Mouse (Mus musculus) adrenal gland, adult 18-20 months (tissue): ENCODE measurements at regions not wholly inside any gene's neighbourhood (a gene's known extent, or its start where the extent isn't known, plus 50 kb on each side); places are given as distances from the start of the nearest gene placed in this dataset.
"Not testable (repeated sequence)": the region's sequence is repeated elsewhere in the genome, so short reads cannot be mapped to it uniquely, and the experiment has no call there.

Source experiments
- DNase-seq, 2 experiments: peaks; one replicate each; pipeline ENCODE4 v3.0.0; 2021 to 2022; ENCODE audit warnings: low spot score in 2 of 2

DNA sequence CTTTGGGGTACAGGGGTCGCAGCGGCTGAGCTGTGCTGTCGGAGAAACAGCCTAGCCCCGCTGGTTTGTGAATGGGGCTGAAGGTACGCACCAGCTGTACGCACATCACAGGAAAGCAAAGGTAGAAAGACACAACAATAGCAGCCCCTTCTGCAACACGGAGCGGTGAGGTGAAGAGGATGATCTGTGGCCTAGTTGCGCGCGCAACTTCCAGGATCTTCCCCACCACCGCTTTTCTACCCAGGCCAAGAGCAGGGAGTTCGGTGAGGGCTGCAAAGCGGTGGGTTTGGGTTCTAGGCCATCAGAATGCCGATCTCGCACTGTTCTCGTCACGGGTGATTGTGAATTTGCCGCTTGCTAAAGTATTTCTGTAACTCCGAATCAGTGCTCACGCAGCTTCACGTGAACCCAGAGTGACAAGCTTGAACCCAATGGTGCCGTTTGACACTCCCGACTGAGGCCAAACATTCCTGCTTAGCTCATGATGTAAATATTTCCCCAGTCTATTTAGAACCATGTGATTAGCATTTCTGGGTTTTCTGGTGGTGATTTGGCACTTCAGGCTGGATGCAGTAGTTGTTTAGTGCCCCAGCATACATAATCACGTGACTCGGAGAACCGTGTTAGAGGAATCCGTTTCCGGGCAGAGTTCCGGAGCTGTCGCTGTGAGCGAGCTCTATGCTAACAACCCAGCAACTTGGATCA lies 54.7 kb downstream of the Cryaa start:
- no peak for DNase-seq

DNA sequence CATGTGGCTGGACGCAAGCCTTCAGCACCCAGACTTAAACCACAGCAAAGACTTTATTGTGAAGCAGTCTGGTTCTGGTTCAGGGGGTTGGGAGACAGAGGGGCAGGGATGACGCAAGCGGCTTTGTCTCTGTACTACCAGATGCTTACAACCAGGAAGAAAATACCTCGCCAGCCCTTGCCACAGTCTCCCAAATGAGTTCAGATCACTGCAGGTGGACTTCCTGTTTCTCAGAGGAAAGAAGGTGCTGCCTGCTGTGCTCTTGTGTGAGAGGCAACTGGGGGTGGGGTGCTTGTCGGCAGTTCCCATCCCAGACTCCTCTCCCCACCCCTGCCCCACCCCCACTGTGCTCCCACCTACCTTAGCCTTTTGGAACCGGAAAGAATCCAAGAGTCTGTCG lies 56.9 kb downstream of the Cryaa start:
- no peak for DNase-seq

DNA sequence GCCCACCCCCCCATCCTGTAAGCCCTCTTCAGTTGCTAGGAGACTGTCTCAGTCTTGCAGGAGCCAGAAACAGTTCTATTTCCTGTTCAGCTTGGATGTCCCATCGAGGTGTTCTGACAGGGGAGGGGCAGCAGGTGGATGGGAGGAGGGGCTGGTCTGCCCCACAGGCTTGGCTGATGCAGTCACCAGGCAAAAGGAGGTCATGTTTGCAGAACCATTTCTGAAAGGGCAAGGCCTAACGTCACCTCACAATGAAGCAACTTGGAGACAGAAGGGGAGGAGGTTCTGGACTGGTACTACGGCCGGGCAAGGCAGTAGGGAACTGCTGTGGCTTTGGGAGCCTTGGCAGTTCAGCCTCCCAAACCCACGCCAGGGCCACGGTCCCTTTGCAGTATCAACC lies 59.1 kb downstream of the Cryaa start:
- no peak for DNase-seq

DNA sequence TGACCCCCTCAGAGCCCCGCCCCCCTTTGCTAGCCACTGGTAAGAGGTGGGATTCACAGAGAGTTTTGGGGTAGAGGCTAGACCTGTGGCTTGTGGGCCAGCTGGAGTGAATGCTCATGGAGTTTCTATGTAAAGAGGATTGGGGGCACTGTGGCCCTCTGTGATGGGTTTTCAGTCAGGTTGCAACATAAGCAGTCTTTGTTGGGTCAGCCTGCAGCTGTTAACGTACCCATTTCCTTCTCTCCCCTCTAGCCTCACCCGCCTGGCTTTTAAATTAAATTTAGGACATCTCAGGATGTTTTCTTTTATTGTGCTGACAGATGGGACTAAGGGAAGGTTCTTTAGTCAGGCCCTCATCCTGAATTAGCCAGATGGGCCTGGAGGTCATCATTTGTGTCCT lies 60.6 kb downstream of the Cryaa start:
- no peak for DNase-seq

DNA sequence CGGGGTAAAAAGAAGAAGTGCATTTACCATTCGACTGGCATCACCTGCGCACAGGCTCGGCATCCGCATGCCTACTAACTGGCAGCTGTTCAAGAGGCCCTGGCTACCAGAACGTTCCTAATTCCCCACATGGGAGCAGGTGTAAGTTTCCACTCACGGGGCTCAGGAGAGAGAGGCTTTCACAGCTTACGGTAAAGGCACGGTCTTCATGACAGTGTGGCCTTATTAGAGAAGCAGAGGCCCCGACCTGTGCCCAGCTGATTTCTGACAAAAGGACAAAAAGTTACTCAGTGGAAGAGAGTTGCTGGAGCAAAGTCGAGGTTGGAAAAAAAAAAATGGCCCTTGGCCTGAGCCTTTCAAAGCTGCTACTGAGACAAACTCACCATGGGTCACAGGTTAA lies 62.0 kb downstream of the Cryaa start:
- DNase-seq: no peak

DNA sequence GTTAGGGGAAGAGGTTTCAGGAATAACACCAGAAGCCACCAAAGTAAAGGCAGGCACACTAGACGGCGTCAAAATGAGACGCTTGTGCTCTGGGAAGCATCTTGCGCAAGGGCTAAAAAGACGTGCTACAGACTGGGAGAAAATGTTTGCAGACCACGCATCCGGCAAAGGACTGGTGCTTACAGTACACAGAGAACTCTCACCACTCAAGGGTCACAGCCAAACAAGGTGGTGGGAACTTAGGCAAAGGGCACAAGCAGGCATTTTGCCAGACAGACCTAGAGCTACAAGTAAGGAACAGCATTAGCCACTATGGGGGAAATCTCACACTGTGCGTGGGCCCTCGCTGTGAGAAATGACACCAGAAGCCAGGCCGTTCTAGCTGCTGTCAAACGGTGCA lies 62.5 kb downstream of the Cryaa start:
- DNase-seq: no peak

- DNase-seq: no peak
Observed at GRCm38 (mm10) chr17:31743656-31744055, 66.0 kb downstream of the Cryaa start.

DNA sequence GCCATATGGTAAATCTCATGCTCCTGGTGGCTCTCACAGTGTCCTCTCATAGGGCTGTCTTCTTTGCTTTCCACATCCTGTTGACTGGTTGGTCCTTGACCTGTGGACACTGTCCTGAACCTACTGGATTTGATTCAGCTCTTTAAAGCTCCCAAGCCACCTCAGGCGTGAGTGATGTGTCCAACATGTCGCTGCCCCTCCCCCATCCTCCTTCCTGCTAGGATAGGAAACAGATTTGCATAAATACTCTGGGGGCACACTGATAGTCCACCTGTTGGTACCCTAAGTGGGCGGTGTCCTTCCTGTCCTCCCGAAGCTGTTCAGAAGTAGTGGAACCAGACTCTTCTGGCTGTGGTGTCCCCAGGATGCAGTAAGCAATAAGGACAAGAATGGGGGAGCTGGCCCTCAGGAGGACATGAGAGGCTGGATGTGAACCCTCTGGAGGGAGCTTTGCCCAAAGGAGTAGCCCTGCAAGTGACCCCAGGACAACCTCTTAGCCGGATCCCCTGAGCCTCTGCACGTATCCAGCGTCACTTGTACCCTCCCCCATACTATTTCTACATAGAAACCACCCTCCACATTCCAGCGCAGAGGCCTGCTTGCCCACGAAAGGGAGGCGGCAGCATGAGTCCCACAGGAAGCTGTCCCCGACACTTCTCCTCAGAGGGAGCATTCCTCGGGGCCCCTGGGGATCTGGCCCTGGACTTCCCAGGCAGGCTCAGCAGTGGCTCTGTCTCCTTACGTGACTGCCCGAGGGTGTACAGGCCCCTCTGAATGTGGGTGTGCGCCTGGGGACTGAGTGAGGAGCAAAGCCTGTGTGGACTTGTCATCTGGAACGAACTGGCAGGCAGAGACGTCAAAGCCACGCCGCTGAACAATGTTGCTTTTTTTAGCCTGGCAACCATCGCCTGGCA lies 68.8 kb downstream of the Cryaa start:
- DNase-seq: no peak

DNA sequence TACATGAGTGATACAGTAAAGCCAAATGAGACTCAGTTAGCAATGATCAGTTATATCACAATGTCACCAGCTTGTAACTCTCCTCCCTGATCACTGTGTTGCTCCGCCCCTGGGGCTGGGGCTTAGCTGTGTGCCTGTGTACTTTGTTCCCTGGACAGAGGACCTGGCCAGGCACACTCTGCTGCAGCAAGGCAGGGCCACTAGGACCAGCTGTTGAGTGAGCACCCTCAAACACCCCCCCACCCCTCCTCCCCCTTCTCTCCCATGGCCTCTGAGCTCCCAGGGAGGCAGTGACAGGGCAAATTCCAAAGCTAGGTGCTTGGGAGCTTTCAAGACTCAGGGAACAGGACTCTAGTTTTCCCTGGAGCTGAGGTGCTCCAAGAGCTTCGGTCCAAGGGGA lies 70.0 kb downstream of the Cryaa start:
- no peak for DNase-seq

- DNase-seq: no peak
Observed at GRCm38 (mm10) chr17:31748158-31748557, 70.6 kb downstream of the Cryaa start.

- DNase-seq: no peak
Observed at GRCm38 (mm10) chr17:31748971-31749370, 71.4 kb downstream of the Cryaa start.

GRCm38 (mm10) chr17:31751262-31751661 lies 73.7 kb downstream of the Cryaa start:
- no peak for DNase-seq

GRCm38 (mm10) chr17:31753113-31753858 lies 75.7 kb downstream of the Cryaa start:
- DNase-seq: no peak

DNA sequence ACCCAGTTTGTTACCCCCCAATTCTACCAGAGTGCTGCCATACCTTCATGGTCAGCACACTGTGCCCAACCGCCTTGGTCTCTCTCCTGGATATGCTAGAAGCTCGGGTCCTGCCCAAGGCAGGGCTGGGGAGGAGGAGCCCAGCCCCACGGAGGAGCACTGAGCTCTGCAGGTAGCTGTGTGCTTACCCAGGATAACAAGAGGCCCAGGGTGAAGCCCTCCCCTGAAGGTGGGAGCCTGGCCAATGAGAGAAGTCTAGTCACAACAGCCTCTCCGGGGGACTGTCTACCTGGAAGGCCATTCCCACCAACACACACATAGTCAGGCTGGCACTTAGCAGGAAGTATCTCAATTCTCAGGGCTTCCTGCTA lies 76.2 kb downstream of the Cryaa start:
- no peak for DNase-seq

DNA sequence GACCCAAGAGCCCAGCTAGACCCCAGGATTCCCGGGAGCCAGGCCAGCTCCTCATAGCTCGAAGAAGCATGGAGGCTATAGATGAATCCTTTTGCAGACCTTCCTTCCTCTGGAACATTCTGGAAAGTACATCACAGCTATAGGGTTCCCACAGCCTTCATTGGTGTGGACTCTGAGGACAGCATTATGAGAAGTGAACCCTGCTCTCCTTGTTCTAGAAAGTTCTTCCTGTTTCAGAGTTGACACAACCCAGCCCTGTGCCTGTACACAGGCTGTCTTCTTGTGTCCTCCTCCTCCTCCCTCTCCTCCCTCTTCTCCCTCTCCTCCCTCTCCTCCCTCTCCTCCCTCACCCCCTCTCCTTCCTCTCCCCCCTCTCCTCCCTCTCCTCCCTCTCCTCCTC lies 82.9 kb downstream of the Cryaa start:
- DNase-seq: no peak

DNA sequence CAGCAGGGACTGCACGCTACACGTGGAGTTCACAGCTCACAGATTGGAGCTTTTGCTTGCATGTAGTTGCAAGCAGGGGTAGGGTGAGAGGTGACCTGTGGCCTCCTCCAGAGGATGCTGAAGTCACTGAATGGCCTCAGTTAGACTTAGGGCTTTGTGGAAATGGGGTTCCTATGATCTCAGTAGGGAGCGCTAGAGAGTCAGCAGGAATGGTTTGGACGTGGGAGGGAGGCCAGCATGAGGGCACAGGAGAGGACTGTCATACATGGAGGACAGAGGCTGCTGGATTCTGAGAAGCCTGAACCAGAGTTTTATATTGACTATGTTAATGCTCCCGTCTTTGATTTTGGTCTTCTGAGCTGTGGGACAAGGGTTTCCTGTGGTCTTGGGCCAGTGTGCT lies 85.5 kb downstream of the Cryaa start:
- no peak for DNase-seq

- DNase-seq: peak; percentile 35 to 55
Observed at GRCm38 (mm10) chr17:31766779-31767697, 88.6 kb downstream of the Sik1 start.

- DNase-seq: no peak
Observed at GRCm38 (mm10) chr17:31772201-31772820, 83.3 kb downstream of the Sik1 start.

GRCm38 (mm10) chr17:31773882-31774281 lies 81.7 kb downstream of the Sik1 start:
- DNase-seq: not testable (repeated sequence)

DNA sequence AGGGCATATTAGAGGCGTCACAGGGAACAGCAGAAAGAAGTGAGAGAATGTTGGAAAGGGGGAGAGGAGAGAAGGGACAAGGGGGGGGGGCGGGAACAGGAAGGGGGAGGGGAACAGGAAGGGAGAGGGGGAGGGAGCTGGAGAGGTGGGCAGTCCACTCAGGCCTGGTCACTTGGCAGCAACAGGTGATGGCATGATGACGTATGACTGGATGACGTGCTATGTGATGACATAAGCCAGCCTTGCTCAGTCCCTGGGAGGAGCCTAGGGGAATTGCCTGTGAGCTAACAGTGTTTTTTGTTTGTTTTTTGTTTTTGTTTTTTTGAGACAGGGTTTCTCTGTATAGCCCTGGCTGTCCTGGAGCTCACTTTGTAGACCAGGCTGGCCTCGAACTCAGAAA lies 80.6 kb downstream of the Sik1 start:
- DNase-seq: no peak
